Mouse (Mus musculus) limb, embryonic 14.5 days (tissue): ENCODE results near the gene Cachd1. TPM values are rescaled to one million over a fixed set of nuclear protein-coding genes. Genes with fewer than 3 reads are reported as not detected.

ENCODE experiments used
- ATAC-seq: fragments of 200-750 bp; cut with Nextera tagmentation; 2 replicates; pipeline ENCODE4 v1.8.0; 2017; ENCODE audit warnings: low read depth, moderate number of reproducible peaks, moderate TSS enrichment; ENCODE audit not compliant: low FRiP score
- DNase-seq: peaks from one replicate; pipeline ENCODE4 v3.0.0-alpha.2; 2015; ENCODE audit warnings: low spot score
- H3K27ac ChIP-seq: fragments of 300-500 bp; sonication (generic); replicated peaks from 2 replicates; pipeline ENCODE4 v1.5.1; 2014; ENCODE audit warnings: low read depth, mild to moderate bottlenecking, low read length, moderate library complexity, mixed read lengths
- H3K27me3 ChIP-seq: fragments of 300-500 bp; sonication (generic); 2 replicates; pipeline ENCODE4 v1.6.1; 2014; ENCODE audit warnings: low read length, mixed read lengths; ENCODE audit not compliant: control insufficient read depth, insufficient read depth
- H3K36me3 ChIP-seq: fragments of 300-500 bp; sonication (generic); 2 replicates; pipeline ENCODE4 v1.6.1; 2014; ENCODE audit warnings: mild to moderate bottlenecking, low read length, moderate library complexity, mixed read lengths; ENCODE audit not compliant: control insufficient read depth, insufficient read depth
- H3K4me1 ChIP-seq: fragments of 300-500 bp; sonication (generic); 2 replicates; pipeline ENCODE4 v1.6.1; 2014; ENCODE audit warnings: antibody characterized with exemption, low read length, mixed read lengths; ENCODE audit not compliant: control insufficient read depth, insufficient read depth
- H3K4me2 ChIP-seq: fragments of 300-500 bp; sonication (generic); replicated peaks from 2 replicates; pipeline ENCODE4 v1.6.1; 2014; ENCODE audit warnings: low read depth, mild to moderate bottlenecking, low read length, moderate library complexity; ENCODE audit not compliant: severe bottlenecking
- H3K4me3 ChIP-seq: fragments of 300-500 bp; sonication (generic); replicated peaks from 2 replicates; pipeline ENCODE4 v1.5.1; 2014; ENCODE audit warnings: low read length
- H3K9ac ChIP-seq: fragments of 300-500 bp; sonication (generic); 2 replicates; pipeline ENCODE4 v1.6.1; 2014; ENCODE audit warnings: mild to moderate bottlenecking, low read depth, low read length, moderate library complexity; ENCODE audit not compliant: severe bottlenecking
- H3K9me3 ChIP-seq: fragments of 300-500 bp; sonication (generic); 2 replicates; pipeline ENCODE4 v1.6.1; 2016; ENCODE audit warnings: low read length; ENCODE audit not compliant: control insufficient read depth
- POLR2A ChIP-seq: fragments of 200-500 bp; IDR thresholded peaks from 2 replicates; pipeline ENCODE4 v1.8.0; 2012; ENCODE audit warnings: inconsistent platforms, mild to moderate bottlenecking, moderate library complexity, borderline replicate concordance; ENCODE audit not compliant: insufficient read depth, insufficient read length; ENCODE audit errors: extremely low read depth
- WGBS: fragments of 180-500 bp; shearing (Covaris S2); extraction: QIAGEN DNeasy Blood & Tissue Kit; methylation state at CpG from one replicate; pipeline ENCODE4 v1.1.7; 2014; 5-methylcytosine and 5-hydroxymethylcytosine counted together
- polyA plus RNA-seq, 2 experiments: library from polyadenylated mRNA; depleted of rRNA in 1 of 2; stranded (reverse) in 1 of 2; unstranded in 1 of 2; fragments of >200 nt; fragmentation: Nextera tagmentation in 1 of 2; extraction: Ambion mirVana in 1 of 2; gene quantifications; 2 replicates each; pipeline versions ENCODE4 v1.2.1 to v1.2.3; 2012 to 2014

The Cachd1 gene
- polyA plus RNA-seq, 2 experiments, result 37.3 to 103 TPM

DNA sequence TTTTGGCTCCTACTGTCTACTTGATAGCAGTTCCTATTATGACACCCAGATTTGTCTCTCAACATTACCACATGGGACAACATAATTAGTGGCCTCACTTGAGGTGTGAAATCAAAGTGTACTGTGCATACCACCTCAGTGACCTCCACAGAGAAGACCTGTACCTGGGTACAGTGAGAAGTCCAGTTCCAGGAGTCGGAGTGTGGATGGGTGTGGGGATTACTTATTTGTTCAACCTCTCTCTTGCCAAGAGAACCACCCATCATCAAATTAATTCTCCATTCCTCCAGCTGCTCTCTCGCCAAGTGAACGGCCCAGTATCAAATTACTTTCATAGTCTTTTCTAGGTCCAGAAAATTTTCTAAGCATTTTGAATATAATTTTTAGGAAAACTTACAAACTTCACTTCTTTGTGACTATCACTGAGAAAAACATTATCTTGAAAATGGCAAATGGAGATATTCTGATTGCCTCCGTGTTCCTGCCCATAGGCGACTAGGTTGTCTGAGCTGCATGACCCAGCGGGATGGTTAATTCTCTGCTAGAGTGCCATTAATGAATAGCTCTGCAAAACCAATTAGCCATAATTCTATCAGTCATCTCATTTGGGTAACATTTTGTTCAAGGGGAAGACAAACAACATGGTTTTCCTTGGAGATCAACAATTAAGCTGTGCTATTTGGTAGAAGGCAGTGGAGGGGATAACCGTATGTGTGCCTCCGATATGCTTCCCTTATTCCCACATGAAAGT lies 120.0 kb downstream of the Cachd1 start:
- H3K4me2 ChIP-seq, result no peak overlapping the region
- no peak overlapping the region for H3K9ac ChIP-seq
- H3K36me3 ChIP-seq, result peaks cover 10% of the 10 kb centered on the region; the same call in 1 of the 2 replicates
- H3K9me3 ChIP-seq, result no peaks in the 10 kb centered on the region
- no peak overlapping the region for H3K4me3 ChIP-seq
- DNase-seq (no peak), ATAC-seq (no peak)
- H3K27me3 ChIP-seq, result no peaks in the 10 kb centered on the region
- peaks cover 6% of the 10 kb centered on the region; the same call in 1 of the 2 replicates for H3K4me1 ChIP-seq
- WGBS, result 80% methylated on average over 8 of the region's 8 CpGs
- H3K27ac ChIP-seq, result no peak overlapping the region
- no peak for TF ChIP-seq POLR2A

- H3K4me2 ChIP-seq, result no peak overlapping the region
- no peak overlapping the region for H3K9ac ChIP-seq
- peaks cover 10% of the 10 kb centered on the region; the same call in 1 of the 2 replicates for H3K36me3 ChIP-seq
- H3K27ac ChIP-seq, result no peak overlapping the region
- peaks cover 3% of the 10 kb centered on the region; the same call in 1 of the 2 replicates for H3K4me1 ChIP-seq
- ATAC-seq (no peak), DNase-seq (no peak)
- no peak for TF ChIP-seq POLR2A
- no peak overlapping the region for H3K4me3 ChIP-seq
- no peaks in the 10 kb centered on the region for H3K27me3 ChIP-seq
- 91% methylated on average over 3 of the region's 3 CpGs for WGBS
- no peaks in the 10 kb centered on the region for H3K9me3 ChIP-seq
Measured at GRCm38 (mm10) chr4:100897943-100898342, 121.5 kb downstream of the Cachd1 start.

GRCm38 (mm10) chr4:100909694-100910340 lies 133.3 kb downstream of the Cachd1 start:
- Histone ChIP-seq H3K36me3 (no peaks in the 10 kb centered on the region), H3K9ac (no peak overlapping the region), H3K27ac (peak overlapping the region; percentile 3; the same call in 1 of the 2 replicates), H3K27me3 (no peaks in the 10 kb centered on the region), H3K4me3 (no peak overlapping the region), H3K9me3 (no peaks in the 10 kb centered on the region), H3K4me2 (no peak overlapping the region), H3K4me1 (peaks cover 27% of the 10 kb centered on the region)
- 33% methylated on average over 9 of the region's 9 CpGs for WGBS
- ATAC-seq (no peak), DNase-seq (no peak)
- TF ChIP-seq POLR2A, result no peak

DNA sequence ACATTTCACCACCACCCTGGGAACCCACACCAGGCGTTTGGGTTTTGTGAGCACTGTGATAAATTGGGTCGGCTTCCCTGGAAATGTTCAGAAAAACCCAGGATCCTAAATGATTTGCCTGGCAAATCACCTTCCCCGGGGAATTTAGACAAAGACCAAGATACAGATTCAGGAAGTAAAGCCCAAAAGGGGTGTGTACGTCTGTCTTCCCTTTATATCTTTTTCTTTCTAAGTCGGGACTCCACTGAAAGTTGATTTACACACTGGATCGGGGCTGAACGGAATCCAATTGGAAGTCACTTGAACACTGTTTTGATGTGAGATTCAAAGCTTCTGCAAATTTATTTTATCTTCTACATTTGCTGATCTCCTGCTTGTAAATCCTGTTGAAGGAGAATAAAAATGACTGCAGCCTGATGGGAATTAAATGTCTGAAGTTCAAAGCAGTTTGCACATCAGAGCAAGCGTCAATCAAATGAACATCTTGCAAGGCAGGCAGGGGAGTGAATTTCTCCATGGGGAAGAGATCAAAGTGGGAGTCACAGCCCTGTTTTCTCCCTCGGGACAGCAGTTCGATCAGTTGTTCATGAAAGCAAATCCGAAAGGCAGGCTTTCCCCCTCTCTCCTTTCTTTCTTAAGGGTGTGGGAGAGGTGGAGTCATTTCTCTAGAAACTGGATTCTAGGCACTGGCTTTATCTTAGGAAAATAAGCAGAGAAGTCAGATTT lies 134.3 kb downstream of the Cachd1 start:
- 18% methylated on average over 11 of the region's 11 CpGs for WGBS
- DNase-seq (no peak), ATAC-seq (no peak)
- Histone ChIP-seq H3K36me3 (no peaks in the 10 kb centered on the region), H3K4me3 (no peak overlapping the region), H3K9ac (no peak overlapping the region), H3K27me3 (no peaks in the 10 kb centered on the region), H3K4me1 (peaks cover 27% of the 10 kb centered on the region), H3K4me2 (no peak overlapping the region), H3K9me3 (no peaks in the 10 kb centered on the region), H3K27ac (0 out of 2 replicates have a peak overlapping the region, but pooled peaks have one; percentile 3)
- no peak for TF ChIP-seq POLR2A

DNA sequence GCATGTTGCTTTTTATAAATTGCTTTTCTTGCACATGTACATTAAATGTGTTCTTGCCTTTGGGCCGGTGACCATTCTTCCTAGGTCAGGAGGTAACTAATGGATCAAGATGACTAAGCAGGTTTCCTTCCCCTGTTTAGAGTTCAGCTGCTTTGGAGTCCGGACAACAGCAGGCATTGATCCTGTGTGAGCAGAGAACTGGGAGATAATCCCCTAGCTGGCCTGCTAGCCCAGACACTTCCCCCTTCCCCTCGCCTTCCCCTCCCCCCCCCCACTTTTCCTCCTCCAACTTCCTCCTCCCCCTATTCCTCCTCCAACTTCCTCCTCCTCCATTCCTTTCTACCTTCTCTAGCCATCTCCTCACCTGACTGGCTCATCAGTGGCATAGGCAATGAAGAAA lies 135.2 kb downstream of the Cachd1 start:
- H3K9ac ChIP-seq, result no peak overlapping the region
- no peak for TF ChIP-seq POLR2A
- ATAC-seq, result no peak

More for the DNA sequence above, 135.2 kb downstream of the Cachd1 start:
- no peaks in the 10 kb centered on the region for H3K36me3 ChIP-seq
- no peak overlapping the region for H3K4me2 ChIP-seq
- no peak overlapping the region for H3K27ac ChIP-seq
- no peaks in the 10 kb centered on the region for H3K27me3 ChIP-seq
- 36% methylated on average over 3 of the region's 3 CpGs for WGBS
- H3K4me3 ChIP-seq, result no peak overlapping the region
- no peak for DNase-seq
- peaks cover 27% of the 10 kb centered on the region for H3K4me1 ChIP-seq
- H3K9me3 ChIP-seq, result no peaks in the 10 kb centered on the region
